Mouse (Mus musculus): ENCODE measurements around the gene Mmp9.

- TF ChIP-seq POLR2A (IDR thresholded peaks at IDR 0.05; ENCODE audit: control insufficient read depth, extremely low read depth, insufficient read depth, low read length, poor library complexity), result no peak
- no peak for TF ChIP-seq CTCF (IDR thresholded peaks at IDR 0.05; ENCODE audit: borderline replicate concordance, control insufficient read depth, extremely low read depth, insufficient read depth, low read length, poor library complexity)
These were observed 50.5 kb downstream of the Mmp9 start for GRCm38 (mm10) chr2:164991111-164991510.
